Mouse (Mus musculus) forebrain, embryonic 12.5 days (tissue): Measurements from ENCODE around the gene Cd2ap. TPM values are rescaled to one million over a fixed set of nuclear protein-coding genes. Genes with fewer than 3 reads are reported as not detected.

Experiments used
- polyA plus RNA-seq: library from polyadenylated mRNA; unstranded; fragments of >200 nt; fragmentation: Nextera tagmentation; extraction: Ambion mirVana; gene quantifications from 2 replicates; pipeline ENCODE4 v1.2.1, GENCODE M21; 2016

Gene Cd2ap
- polyA plus RNA-seq, 1 experiment from 2014 or later: 14.2 TPM

Other genes with a start within 250 kb of the Cd2ap start
- not detected in 2 replicates for gene Adgrf4, start 184.4 kb downstream of the Cd2ap start, polyA plus RNA-seq
- gene Adgrf2, start 134.5 kb downstream of the Cd2ap start, polyA plus RNA-seq: 0.13 TPM in 1 of 2 replicates, not detected in the other
- gene Tnfrsf21, start 139.9 kb upstream of the Cd2ap start, polyA plus RNA-seq: 39.0 and 41.0 TPM in 2 replicates